Mouse (Mus musculus) B cell, adult 2 months (primary cell): Measurements from ENCODE around the gene Insl5.

Experiments
- DNase-seq, 2 experiments: peaks; one replicate each; pipeline ENCODE4 v3.0.0; 2022

Gene Insl5

GRCm38 (mm10) chr4:102989391-102989790 is 37.3 kb downstream of the Insl5 start:
- no peak for DNase-seq

GRCm38 (mm10) chr4:102988526-102988925 is 38.1 kb downstream of the Insl5 start:
- DNase-seq = no peak

DNA sequence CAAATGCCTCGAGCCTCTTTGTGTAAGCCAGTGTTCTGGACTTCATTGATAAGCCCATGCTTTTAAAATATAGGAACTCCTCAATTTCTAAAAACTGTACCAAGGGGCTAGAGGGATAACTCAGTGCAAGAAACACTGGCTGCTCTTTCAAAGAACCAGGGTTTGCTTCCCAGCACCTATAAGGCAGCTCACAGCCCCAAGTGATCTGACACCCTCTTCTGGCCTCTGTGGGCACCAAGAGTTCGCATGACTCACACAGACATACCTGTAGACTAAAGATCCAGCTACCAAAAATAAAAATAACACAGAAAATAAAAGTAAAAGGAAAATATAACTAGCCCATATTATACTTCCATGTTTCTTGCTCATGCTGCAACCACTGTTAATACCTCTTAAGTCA is 38.9 kb downstream of the Insl5 start:
- no peak for DNase-seq

DNA sequence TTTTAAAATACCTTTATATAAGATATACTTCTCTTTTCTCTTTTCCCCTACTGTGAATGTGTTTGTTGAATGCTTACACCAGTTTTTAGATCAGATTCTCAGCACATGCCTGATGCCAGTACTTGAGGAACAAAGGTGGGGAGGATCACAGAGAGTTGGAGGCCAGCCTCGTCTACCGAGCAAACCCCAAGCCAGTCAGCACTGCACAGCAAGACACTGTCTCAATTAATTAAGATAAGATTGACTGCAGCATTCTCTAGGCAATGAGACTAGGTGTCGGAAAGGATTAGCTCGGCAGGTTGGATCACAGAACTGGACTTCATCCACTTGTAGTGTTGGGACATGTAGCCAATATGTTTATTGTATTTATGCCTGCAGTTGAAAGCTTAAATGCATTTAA is 39.3 kb downstream of the Insl5 start:
- DNase-seq = no peak

GRCm38 (mm10) chr4:102986917-102987316 is 39.7 kb downstream of the Insl5 start:
- peak; percentile 61 to 67 for DNase-seq

DNA sequence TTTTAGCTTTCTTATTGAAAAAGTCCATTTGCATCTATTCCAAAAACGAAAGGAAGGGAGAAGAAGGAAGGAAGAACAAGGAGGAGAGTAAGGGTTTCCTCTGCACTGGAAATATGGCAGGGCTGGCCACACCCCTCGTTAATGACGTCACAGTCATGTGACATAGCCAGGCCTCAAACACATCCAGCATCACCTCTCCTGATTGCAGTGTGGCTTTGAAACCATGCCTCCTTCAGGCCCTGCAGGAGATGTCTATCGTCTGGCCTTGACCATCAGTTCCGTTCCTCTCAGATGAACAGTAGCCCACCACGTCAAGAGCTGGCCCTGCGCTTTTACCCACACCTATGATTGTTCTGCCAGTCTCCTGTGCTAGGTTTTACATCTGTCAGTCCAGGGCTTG is 40.5 kb downstream of the Insl5 start:
- peak; percentile 26 to 28 for DNase-seq

GRCm38 (mm10) chr4:102981709-102982108 is 44.9 kb downstream of the Insl5 start:
- no peak for DNase-seq

DNA sequence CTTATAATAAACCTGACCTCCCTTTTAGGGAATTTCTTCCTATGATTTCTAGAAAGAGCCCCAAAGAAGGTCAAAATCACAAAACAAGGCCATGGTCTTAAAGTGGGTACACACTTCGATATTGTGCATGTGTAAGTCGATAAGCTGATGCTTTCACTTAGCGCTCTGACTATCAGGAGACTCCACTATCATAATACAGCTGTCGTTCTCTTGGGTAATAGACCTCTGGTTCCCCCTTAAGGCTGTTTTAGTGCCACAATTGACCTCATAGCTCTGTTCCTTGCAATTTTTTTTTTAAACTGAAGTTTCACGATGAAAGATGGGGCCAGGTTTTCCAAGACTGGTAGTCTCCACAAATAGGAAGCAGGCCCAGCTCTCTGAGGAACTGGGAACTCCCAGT is 47.3 kb downstream of the Insl5 start:
- no peak for DNase-seq

GRCm38 (mm10) chr4:102978440-102978839 is 48.2 kb downstream of the Insl5 start, which contains the start of gene Tctex1d1:
Gene Tctex1d1, plus strand, starts transcription at chr4:102978606.
- peak in 1 of 2 experiments; percentile 11 for DNase-seq

GRCm38 (mm10) chr4:102977778-102978321 is 48.8 kb downstream of the Insl5 start:
- DNase-seq = no peak

- no peak for DNase-seq
Observed at GRCm38 (mm10) chr4:102976290-102977275, 50.1 kb downstream of the Insl5 start.

- DNase-seq = no peak
Observed at GRCm38 (mm10) chr4:102974172-102974571, 52.5 kb downstream of the Insl5 start.

DNA sequence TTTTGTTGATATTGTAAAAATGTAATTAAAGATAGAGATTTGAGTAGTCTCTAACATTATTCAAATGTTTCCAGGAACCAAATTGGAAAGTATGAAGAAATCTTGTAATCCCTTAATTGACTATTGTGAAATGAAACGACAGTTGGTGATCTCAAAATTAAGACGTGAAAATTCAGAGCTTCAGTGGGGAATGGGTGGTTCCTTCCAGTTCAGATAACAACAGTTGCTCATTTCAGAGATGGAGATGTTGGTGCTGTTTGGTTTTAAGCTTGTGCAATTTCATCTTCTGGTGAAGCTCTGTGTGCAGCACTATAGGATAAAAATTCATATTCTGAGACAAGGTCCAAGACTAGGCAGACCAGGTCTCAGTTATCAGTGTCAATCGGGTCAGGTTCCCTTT is 54.6 kb downstream of the Insl5 start:
- DNase-seq = no peak

DNA sequence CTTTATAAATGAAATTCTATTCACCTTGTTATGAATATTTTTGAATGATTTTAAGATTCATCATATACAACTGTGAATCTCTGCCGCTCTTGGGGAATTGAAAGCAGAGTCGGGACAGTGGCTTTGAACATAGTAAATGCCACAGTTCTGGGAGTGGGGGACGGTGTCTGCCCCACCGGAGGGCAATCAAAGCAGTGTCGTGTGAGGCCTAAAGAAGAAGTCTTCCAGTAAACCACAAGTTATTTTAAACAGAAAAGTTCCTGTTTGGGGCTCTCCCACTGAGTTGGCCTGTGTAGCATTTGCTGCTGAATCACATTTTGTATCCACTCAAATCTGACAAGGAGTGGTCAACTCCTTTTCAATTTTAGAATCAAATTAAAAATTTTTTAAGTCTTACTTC is 55.5 kb downstream of the Insl5 start:
- no peak for DNase-seq

- no peak for DNase-seq
Observed at GRCm38 (mm10) chr4:102969599-102969998, 57.0 kb downstream of the Insl5 start.
